Mouse (Mus musculus) frontal cortex, adult 2 months (tissue): ENCODE results near the gene Ins2. TPM values are rescaled to one million over a fixed set of nuclear protein-coding genes. Genes with fewer than 3 reads are reported as not detected.

Experiments
- DNase-seq, 2 experiments: peaks; one replicate each; pipeline ENCODE4 v3.0.0; 2022; ENCODE audit warnings: low spot score in 1 of 2; ENCODE audit errors: extremely low spot score in 1 of 2
- polyA plus RNA-seq: library from polyadenylated mRNA; depleted of rRNA; stranded (reverse); fragments of >200 nt; gene quantifications from 2 replicates; pipeline ENCODE4 v1.2.3, GENCODE M21; 2012

The Ins2 gene
- polyA plus RNA-seq, 1 experiment: not detected

DNA sequence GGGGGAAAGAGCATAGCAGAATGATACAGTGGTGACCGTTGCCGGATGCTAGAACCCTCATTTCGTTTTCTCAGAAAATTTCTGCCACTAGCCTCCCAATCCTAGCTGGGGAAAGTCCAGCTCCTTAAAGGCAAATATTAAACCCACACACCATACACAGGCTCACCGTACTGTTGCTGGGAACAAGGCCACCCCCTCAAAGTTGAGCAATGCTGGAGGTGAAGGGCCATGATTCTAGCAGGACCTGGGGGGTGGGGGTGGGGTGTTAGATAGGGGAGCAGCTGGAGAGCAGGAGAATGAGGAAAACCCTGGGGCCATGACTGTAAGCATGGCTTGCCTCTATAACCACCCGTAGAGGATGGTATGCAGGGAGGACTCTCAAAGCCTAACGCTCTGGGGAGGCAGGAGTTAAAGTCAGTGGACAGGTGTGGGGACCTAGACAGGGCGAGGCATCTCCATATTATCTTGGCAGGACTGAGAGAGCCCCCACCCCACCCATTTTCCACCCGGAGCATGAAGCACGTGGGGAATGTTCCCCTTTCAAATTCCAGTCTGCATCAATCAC, 78.6 kb downstream of the Ins2 start:
- DNase-seq: no peak

DNA sequence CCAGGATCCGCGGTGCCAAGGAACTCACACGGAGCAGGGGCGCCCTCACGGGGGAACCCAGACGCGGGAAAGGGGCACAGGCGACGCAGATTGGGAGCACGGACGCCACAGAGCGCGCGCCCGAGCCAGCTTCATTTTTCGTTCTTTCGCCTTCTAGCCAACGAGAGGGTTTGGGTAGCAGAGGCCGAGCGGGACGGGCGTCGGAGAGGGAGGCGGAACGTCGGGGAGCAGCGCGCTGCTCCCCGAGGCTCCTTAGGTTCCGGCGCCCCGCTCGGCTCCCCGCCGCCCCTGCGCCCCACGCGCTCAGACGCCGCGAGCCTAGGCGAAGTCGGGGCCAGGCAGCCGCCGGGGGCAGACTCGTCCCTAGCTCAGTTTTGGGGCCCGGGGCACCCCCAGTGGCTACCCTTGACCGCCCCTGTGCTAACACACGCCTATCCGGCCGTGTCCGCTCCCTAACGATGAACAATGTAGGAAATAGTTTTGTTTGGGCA, 79.2 kb downstream of the Ins2 start:
- no peak for DNase-seq

DNA sequence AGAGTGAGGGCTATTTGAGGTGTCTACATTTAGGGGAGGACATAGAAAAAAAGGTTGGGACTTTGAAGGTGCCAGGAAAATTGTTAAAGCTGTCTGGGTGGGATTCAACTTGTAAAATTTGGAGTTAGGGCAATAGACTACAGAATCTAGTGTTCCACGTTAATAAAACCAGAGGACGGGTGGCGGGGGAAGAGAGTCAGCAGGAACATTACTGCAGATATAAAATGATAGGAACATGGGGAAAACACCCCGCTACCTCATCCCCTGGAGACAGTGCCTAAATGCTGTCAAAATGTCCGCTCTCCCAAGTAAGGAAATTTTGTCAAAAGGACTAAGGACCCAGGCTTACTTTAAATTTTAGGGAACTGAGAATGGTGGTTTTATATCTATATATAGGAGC, 80.0 kb downstream of the Ins2 start:
- no peak for DNase-seq

DNA sequence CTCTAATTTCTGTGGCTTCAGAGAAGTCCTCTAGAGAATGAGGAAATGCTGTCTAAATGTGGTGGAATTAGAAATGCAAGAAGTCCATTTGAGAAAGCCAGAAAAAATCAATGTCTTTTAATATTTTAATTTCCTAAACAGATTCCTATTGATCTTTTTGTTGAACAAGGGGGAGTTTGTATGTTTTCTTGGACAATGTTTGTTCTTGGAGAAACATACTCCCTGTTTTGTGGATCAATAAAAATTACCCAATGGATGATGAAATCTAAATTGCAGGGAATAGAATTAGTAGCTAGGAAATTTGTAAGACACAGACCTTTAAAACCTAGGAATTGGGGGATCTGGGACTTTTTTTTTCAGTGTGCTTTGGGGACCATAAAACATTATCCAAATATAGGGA, 81.4 kb downstream of the Ins2 start:
- DNase-seq: no peak

DNA sequence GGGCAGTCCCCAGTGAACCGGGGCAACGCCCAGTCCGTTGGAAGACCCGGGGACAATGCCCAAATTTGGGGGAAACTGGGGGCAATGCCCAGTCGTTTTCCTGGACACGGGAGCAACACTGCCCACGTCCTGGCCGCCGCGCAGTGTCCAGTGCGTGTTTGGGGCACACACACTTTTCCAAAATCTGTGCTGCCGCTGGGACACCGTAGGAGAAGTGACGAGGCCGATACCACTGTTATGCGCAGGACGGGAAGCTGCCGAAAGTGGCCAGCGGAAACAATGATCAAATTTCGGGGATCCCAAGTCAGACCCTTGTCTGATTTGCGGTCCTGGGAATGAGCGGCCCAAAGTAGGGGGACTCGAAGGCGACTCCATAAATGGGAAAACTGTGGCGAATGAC, 82.1 kb downstream of the Ins2 start:
- DNase-seq: no peak

DNA sequence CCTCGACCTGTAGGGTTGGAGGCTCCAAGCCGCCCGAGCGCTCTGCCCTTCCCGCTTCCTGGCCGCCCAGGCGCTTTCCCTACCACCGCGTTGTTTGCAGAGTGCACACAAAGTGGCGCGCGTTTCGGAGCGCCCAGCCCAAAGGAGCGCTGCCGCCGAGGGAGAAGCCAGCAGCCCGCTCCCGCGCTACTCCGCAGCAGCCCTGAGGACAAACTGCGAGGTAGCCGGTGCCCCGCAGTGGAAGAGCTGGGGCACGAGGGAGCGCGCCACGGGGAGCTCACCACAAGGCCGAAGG, 82.6 kb downstream of the Ins2 start:
- no peak for DNase-seq

DNA sequence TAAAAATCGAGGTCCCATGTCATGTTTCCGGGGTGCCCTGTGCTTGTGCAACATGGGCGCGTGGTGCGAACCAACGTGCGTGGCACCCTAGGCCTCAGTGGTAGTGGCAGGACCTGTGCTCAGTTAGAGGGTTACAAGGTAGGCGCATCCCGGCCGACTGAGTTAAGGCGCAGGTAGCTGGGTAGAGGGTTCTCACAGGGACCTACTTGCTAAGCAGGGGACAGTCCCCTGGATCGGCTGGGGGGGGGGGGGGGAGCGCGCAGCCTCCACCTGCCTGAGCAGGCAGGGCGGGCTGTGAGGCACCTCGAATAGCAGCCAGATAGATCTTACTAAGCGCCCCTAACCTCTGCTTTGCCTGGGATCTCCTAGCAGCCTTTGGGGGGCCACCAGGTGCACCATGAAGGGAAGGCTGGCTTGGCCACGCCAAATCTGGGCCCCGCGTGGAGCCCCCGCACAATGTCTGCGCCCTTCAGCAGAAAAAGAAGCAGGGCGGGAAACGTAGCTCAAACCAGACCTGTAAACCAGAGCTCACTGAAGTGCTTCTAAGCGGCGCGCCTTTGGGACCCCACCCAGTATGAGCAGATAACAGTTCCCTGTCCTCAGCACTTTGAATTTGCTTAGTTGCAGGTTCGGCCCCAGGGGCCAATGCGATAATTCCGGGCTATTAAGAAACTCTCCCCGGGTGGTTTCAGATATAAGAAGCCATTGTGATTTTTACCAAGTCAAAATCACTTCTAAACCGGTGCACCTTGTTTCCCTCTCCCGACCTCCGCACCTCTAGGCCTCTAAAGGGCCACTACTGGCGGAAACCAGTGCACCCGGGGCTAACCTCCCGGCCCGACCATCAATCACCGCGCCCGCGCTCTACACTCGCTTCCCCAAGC, 83.2 kb downstream of the Ins2 start:
- DNase-seq: no peak

DNA sequence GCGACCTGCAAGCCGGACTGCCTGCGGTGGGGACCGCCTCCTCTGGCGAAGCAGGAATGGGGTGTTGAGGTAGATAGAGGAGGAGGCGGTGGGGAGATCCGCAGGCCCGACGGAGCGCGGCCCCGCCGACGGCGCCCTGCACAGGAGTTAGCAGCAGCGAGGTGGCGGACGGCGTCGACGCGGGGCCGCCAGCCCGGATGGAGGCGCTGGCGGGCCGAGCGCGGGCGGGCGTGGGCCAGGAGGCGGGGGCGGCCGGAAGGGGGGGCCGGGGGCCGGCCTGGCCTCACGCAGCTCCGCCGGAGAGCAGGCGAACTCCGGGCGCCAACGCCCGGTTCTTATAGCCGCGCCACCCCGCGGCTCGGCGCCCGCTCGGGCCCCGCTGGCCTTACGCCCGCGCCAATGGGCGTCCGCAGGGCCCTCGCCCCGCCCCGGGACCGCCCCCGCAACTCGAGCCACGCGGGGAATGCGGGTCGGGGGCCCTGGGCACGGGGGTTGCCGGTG, 84.0 kb downstream of the Ins2 start:
- no peak for DNase-seq

DNA sequence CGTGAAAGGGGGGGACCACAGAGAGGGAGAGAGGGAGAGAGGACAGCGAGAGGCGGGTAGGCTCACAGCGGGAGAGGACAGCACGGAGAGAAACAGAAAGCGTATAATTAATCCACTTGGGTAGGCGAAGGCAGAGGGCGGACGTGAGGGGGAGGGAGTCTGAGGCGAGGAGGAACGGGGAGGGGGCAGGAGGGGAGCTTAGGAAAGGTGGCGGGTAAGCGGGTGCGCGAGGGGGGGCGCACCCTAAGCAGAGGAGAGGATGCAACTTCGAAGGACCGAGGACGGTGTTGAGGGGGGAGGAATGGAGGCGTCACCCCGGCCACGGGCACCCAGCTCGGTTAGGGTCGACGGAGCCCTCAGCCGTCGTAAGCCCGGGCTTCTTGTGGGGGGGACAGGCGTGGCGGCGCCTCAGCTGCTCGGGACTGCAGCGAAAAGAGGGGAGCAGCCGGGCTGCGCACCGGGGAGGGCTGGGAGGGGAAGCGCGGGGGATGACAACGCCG, 84.5 kb downstream of the Ins2 start:
- no peak for DNase-seq

DNA sequence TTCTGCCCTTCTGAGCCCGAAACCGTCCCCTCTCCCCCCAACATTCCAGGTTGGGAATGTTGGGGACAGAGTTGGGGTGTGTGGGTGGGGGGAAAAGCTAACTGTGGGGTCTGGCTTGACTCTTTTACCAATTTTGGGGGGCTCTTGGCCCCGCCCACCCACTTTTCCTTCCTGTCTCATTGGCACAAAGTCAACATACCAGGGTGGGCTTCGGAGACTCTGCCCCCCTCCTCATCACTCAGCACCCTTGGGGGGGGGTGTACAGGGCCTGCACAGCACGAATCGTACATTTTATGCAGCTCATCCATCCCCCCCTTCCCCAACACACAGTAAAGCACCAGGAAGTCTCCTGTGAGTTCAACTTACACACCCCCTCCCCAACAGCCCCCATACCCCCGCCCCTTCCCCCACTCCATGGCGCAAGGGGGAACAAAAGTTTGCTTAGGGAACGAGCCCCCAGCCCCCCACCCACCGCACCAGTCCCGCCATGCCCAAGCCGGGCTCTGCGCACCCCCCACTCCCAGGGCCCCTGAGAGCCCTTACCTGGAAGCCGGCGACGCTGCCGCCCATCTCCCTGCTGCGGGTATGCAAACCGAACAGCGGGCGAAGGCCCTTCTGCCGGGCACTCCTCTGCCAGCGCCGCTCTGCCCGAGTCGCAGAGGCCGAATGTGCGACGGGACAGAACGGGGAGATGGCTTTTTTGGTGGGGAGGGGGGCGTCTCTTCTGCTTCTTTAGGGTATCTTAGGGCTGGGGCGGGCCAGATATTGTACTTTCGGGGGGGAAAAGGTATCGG, 85.2 kb downstream of the Ins2 start:
- DNase-seq: no peak

DNA sequence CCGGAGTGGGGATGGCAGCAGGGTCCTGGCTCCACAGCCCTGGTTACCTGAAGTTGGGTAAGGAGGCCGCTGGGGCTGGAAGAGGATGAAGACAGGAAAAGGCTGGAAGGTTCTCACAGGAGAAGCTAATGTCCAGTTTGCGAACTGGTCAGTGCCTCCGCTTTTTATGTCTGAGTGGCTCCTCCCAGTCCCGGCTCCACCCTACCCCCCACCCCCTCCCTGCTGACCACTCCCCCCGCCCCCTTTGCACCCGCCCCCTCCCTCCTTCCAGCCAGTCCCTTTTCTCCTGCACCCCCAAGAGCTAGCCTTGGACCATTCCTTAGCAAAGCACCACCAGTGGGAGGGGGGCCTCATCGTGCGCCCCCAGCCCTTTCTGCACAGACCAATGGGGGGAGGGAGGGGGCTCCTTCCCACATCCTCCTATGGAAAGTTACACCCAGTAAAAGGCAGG, 85.8 kb downstream of the Ins2 start:
- DNase-seq: no peak

DNA sequence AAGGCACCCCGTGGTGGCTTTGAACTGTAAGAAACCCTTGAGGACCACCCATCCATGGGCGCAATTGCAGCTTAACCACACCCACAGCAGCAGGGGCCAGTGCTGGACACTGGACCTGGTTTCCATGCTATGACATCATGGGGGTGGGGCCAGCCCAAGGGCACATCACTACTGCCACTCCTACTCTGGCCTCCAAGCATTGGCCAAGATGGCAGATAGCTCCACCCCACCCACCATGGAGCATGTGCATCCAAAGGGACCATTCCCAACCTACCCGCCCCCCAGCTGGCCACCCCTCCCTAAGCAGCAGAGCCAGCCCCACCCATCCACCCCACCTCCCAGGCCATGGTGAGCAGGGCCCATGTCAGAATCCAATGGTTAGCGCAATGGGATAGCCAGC, 87.1 kb downstream of the Ins2 start:
- no peak for DNase-seq

DNA sequence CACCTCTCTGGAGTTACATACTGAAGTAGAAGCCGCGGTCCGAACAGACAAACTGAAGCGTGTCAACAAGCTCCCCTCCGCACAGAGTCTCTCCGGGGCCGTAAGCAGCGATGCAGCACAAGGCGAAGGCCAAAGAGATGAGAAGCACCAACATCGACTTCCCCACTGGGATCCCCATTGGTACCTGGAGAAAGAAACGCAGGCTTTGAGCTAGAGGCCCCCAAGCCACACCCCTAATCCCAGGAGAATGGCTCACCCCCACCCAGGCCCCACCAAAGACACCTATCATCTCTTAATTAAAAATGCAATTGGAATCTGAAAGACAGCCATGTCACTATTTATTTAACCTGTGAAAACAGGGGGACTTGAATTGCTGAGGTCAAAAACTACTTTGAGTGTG, 87.5 kb downstream of the Ins2 start:
- no peak for DNase-seq

DNA sequence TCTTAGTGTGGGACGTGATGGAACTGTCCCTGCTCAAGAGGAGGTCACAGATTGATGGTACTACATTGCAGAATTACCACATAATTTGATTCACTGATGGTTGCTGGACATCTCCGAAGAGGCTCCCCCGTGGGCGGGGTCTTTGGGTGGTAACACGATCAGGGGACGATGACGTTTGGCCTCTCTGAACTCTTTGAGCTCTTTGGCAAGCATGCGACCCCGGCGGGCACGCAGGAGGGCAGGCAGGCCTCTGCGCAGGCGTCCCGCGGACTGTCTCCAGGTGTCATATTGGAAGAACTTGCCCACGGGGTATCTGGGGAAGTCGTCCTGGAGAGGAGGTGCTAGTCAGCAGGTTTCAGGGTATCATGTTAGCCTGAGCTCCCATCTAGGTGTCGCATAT, 89.5 kb downstream of the Ins2 start:
- DNase-seq: no peak

DNA sequence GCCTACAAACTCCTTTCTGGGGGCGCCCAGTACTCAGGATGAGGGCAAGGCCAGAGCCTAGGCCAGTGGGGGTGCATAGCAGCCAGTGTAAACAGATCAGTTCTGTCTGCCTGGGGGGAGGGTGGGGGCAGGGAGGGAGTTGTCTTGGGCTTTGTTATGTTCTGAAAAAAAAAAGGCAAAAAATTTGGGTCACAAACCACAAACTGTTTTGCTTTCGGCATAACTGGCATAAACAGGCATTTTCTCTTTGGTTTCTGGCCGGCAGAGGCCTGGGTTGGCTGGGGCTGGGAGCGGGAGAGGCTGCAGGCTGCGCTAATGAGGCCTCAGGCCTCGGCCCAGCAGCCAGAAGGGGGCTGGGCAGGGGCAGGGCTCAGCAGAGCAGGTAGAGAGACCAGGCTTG, 96.5 kb downstream of the Ins2 start:
- no peak for DNase-seq

DNA sequence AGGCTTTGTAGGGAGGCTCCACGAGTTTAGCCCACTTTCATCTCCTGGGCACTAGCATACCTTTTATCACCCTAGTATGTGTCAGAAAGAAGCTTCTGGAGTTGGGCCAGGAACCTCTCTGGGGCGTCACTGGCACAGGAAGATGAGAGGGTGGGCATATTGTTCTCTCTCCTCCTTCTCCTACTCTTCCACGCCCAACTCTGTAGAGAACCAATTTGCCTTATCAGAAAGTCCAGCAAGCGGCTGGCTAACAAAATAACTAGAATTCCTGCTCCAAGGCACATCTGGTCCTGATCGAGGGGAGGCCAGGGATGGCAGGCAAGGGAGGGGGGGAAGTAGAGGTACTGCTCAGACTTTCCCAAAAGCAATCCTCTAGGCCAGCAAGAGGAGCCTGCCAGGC, 98.1 kb downstream of the Ins2 start:
- DNase-seq: no peak

DNA sequence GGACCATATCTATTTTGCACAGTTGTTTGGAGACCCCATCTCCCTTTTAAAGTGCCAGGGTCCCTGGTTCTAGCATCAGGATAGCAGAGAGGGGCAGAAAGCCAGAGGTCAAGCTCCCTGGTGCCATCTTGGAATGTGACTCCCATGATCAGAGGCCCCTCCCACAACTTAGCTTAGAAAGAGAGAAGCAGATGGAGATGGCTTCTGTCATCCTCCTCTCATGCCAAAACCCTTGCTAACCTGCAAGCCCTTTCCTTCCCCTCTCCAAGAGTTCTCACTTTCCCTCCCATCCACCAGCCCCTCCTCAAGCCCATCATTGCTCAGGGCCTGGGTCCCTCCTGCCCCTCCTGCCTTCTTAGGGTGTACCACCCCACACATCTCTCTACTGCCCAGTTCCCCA, 107.0 kb downstream of the Ins2 start:
- no peak for DNase-seq

DNA sequence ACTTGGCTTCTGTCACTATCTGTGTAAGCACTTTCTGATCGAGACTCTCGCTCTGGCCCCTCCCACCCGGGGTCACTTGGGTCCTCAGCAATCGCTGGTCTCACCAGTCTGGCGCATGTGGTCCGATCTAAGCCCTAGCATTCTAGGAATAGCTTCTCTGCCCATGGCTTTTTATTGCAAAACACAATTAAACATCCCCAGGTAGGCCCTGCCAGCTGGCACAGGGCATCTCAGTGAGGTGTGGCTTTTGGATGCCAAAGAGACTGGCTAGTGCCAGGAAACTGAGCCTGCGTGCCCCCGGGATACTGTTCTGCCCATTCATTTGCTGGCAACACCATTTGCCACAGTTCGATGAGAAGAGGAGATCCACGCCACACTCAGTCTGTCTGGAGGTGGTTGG, 112.5 kb downstream of the Ins2 start:
- no peak for DNase-seq

DNA sequence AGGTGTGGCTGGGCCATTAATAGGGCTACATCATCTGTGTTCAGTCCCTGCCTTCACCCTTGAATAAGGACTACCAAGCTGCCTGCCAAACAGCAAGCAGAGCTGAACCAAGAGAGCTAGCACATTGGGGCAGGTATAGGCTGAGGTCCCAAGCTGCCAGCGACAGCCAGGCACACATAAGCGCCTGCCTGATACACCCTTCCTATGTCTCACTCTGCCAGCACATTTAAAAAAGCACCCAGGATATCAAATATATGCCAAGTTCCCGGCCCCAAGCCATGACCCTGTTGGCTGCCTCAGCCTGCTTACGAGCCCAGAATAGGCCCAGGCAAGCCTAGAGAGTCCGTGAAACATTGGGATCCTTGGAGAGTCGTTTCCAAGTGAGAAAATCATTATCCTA, 113.4 kb downstream of the Ins2 start:
- DNase-seq: no peak
